Mouse (Mus musculus): ENCODE results near the gene Psma7. TPM values are rescaled to one million over a fixed set of nuclear protein-coding genes. Genes with fewer than 3 reads are reported as not detected.

The Psma7 gene
- polyA plus RNA-seq, 1 experiment, result 115 TPM

GRCm38 (mm10) chr2:180027768-180028167, 14.5 kb downstream of the Psma7 start:
- no peaks in the 10 kb centered on the region; the same call in 1 of the 2 replicates for H3K4me1 ChIP-seq (ENCODE audit: control insufficient read depth, insufficient read depth, low read length)
- WGBS, result 79% methylated on average over 9 of the region's 9 CpGs
- no peak for DNase-seq
- no peak for TF ChIP-seq CTCF (IDR thresholded peaks at IDR 0.05; ENCODE audit: insufficient read depth, low read length)
- TF ChIP-seq POLR2A (IDR thresholded peaks at IDR 0.05; ENCODE audit: borderline replicate concordance, extremely low read depth, low read depth, low read length), result no peak
- H3K4me3 ChIP-seq (replicated peaks; ENCODE audit: extremely low read depth, low read depth, low read length), result no peak overlapping the region

GRCm38 (mm10) chr2:180025861-180026200, 16.4 kb downstream of the Psma7 start:
- WGBS, result 13% methylated on average over 6 of the region's 6 CpGs
- DNase-seq, result no peak
- TF ChIP-seq POLR2A (IDR thresholded peaks at IDR 0.05; ENCODE audit: borderline replicate concordance, extremely low read depth, low read depth, low read length) (no peak), CTCF (IDR thresholded peaks at IDR 0.05; ENCODE audit: insufficient read depth, low read length) (no peak)
- peak overlapping the region; percentile 82 for H3K4me3 ChIP-seq (replicated peaks; ENCODE audit: extremely low read depth, low read depth, low read length)
- H3K4me1 ChIP-seq (ENCODE audit: control insufficient read depth, insufficient read depth, low read length), result no peaks in the 10 kb centered on the region; the same call in 1 of the 2 replicates

GRCm38 (mm10) chr2:180025135-180025860, 16.9 kb downstream of the Psma7 start:
- Histone ChIP-seq H3K4me1 (ENCODE audit: control insufficient read depth, insufficient read depth, low read length) (no peaks in the 10 kb centered on the region; the same call in 1 of the 2 replicates), H3K4me3 (replicated peaks; ENCODE audit: extremely low read depth, low read depth, low read length) (peak overlapping the region; percentile 82)
- no peak for TF ChIP-seq CTCF (IDR thresholded peaks at IDR 0.05; ENCODE audit: insufficient read depth, low read length)
- no peak for TF ChIP-seq POLR2A (IDR thresholded peaks at IDR 0.05; ENCODE audit: borderline replicate concordance, extremely low read depth, low read depth, low read length)
- under 1% methylated on average over 84 of the region's 84 CpGs for WGBS
- no peak for DNase-seq

GRCm38 (mm10) chr2:180024401-180025098, 17.7 kb downstream of the Psma7 start, which contains the start of gene Lsm14b:
Gene Lsm14b (plus strand): TSS chr2:180024987.
- WGBS, result under 1% methylated on average over 77 of the region's 80 CpGs
- peak; percentile 97 for DNase-seq
- Histone ChIP-seq H3K4me1 (ENCODE audit: control insufficient read depth, insufficient read depth, low read length) (no peaks in the 10 kb centered on the region; the same call in 1 of the 2 replicates), H3K4me3 (replicated peaks; ENCODE audit: extremely low read depth, low read depth, low read length) (peak within 1 kb of the TSS; percentile 85)
- TF ChIP-seq POLR2A (IDR thresholded peaks at IDR 0.05; ENCODE audit: borderline replicate concordance, extremely low read depth, low read depth, low read length), result peak; percentile 61; the same call in 1 of the 2 replicates
- TF ChIP-seq CTCF (IDR thresholded peaks at IDR 0.05; ENCODE audit: insufficient read depth, low read length), result no peak

- TF ChIP-seq POLR2A (IDR thresholded peaks at IDR 0.05; ENCODE audit: borderline replicate concordance, extremely low read depth, low read depth, low read length) (no peak), CTCF (IDR thresholded peaks at IDR 0.05; ENCODE audit: insufficient read depth, low read length) (no peak)
- DNase-seq, result no peak
- WGBS, result 52% methylated on average over 6 of the region's 6 CpGs
- H3K4me3 ChIP-seq (replicated peaks; ENCODE audit: extremely low read depth, low read depth, low read length), result no peak overlapping the region
- no peaks in the 10 kb centered on the region; the same call in 1 of the 2 replicates for H3K4me1 ChIP-seq (ENCODE audit: control insufficient read depth, insufficient read depth, low read length)
Observed at GRCm38 (mm10) chr2:180022751-180023150, 19.5 kb downstream of the Psma7 start.

- TF ChIP-seq CTCF (IDR thresholded peaks at IDR 0.05; ENCODE audit: insufficient read depth, low read length), result no peak
- no peak for TF ChIP-seq POLR2A (IDR thresholded peaks at IDR 0.05; ENCODE audit: borderline replicate concordance, extremely low read depth, low read depth, low read length)
- Histone ChIP-seq H3K4me1 (ENCODE audit: control insufficient read depth, insufficient read depth, low read length) (0 out of 2 replicates have a peak, but pooled peaks cover 2% of the 10 kb centered on the region), H3K4me3 (replicated peaks; ENCODE audit: extremely low read depth, low read depth, low read length) (no peak overlapping the region)
- WGBS, result 68% methylated on average over 8 of the region's 8 CpGs
- DNase-seq, result no peak
Observed at GRCm38 (mm10) chr2:180020919-180021318, 21.3 kb downstream of the Psma7 start.

- Histone ChIP-seq H3K4me1 (ENCODE audit: control insufficient read depth, insufficient read depth, low read length) (0 out of 2 replicates have a peak, but pooled peaks cover 2% of the 10 kb centered on the region), H3K4me3 (replicated peaks; ENCODE audit: extremely low read depth, low read depth, low read length) (no peak overlapping the region)
- WGBS, result 78% methylated on average over 7 of the region's 7 CpGs
- TF ChIP-seq POLR2A (IDR thresholded peaks at IDR 0.05; ENCODE audit: borderline replicate concordance, extremely low read depth, low read depth, low read length) (no peak), CTCF (IDR thresholded peaks at IDR 0.05; ENCODE audit: insufficient read depth, low read length) (no peak)
- DNase-seq, result no peak
Observed at GRCm38 (mm10) chr2:180020091-180020661, 22.1 kb downstream of the Psma7 start.

- 76% methylated on average over 9 of the region's 9 CpGs for WGBS
- DNase-seq, result no peak
- H3K4me3 ChIP-seq (replicated peaks; ENCODE audit: extremely low read depth, low read depth, low read length), result no peak overlapping the region
Observed at GRCm38 (mm10) chr2:180018573-180018972, 23.7 kb downstream of the Psma7 start.

GRCm38 (mm10) chr2:180017632-180018031, 24.6 kb downstream of the Psma7 start:
- 58% methylated on average over 4 of the region's 4 CpGs for WGBS
- TF ChIP-seq POLR2A (IDR thresholded peaks at IDR 0.05; ENCODE audit: borderline replicate concordance, extremely low read depth, low read depth, low read length) (no peak), CTCF (IDR thresholded peaks at IDR 0.05; ENCODE audit: insufficient read depth, low read length) (no peak)
- Histone ChIP-seq H3K4me1 (ENCODE audit: control insufficient read depth, insufficient read depth, low read length) (0 out of 2 replicates have a peak, but pooled peaks cover 2% of the 10 kb centered on the region), H3K4me3 (replicated peaks; ENCODE audit: extremely low read depth, low read depth, low read length) (no peak overlapping the region)
- no peak for DNase-seq

More at GRCm38 (mm10) chr2:180018573-180018972, 23.7 kb downstream of the Psma7 start:
- TF ChIP-seq CTCF (IDR thresholded peaks at IDR 0.05; ENCODE audit: insufficient read depth, low read length), result no peak
- no peak for TF ChIP-seq POLR2A (IDR thresholded peaks at IDR 0.05; ENCODE audit: borderline replicate concordance, extremely low read depth, low read depth, low read length)
- 0 out of 2 replicates have a peak, but pooled peaks cover 2% of the 10 kb centered on the region for H3K4me1 ChIP-seq (ENCODE audit: control insufficient read depth, insufficient read depth, low read length)

All from lung, adult 2 months (tissue).